Mouse (Mus musculus) CH12.LX (cell line): Measurements from ENCODE around the gene Syk.

Source experiments
- CHD2 ChIP-seq: IDR thresholded peaks from 2 replicates; pipeline ENCODE4 v1.6.1; 2011; ENCODE audit warnings: low read length, improper control_type of control experiment
- JUND ChIP-seq: conservative IDR thresholded peaks from 2 replicates; pipeline ENCODE4 v1.6.1; 2011; ENCODE audit warnings: low read depth, low read length, improper control_type of control experiment
- MAZ ChIP-seq: IDR thresholded peaks from 2 replicates; pipeline ENCODE4 v1.6.1; 2012; ENCODE audit warnings: low read depth, mild to moderate bottlenecking, inconsistent platforms, low read length, improper control_type of control experiment, moderate library complexity
- POLR2A ChIP-seq: IDR thresholded peaks from 2 replicates; pipeline ENCODE4 v1.6.1; 2011; ENCODE audit warnings: low read depth, mild to moderate bottlenecking, improper control_type of control experiment, low read length
- POLR2AphosphoS2 ChIP-seq: IDR thresholded peaks from 2 replicates; pipeline ENCODE4 v1.6.1; 2011; ENCODE audit warnings: low read depth, low read length, improper control_type of control experiment
- ZKSCAN1 ChIP-seq: IDR thresholded peaks from 2 replicates; pipeline ENCODE4 v1.6.1; 2012; ENCODE audit warnings: low read depth, inconsistent platforms, low read length, improper control_type of control experiment, borderline replicate concordance
- ZNF384 ChIP-seq: IDR thresholded peaks from 2 replicates; pipeline ENCODE4 v1.6.1; 2012; ENCODE audit warnings: low read depth, low read length, improper control_type of control experiment, inconsistent platforms

- TF ChIP-seq POLR2AphosphoS2 = no peak
- TF ChIP-seq POLR2A = no peak
- TF ChIP-seq CHD2 = no peak
- TF ChIP-seq MAZ = no peak
- no peak for TF ChIP-seq ZKSCAN1
- TF ChIP-seq JUND = no peak
- TF ChIP-seq ZNF384 = no peak
These were observed 93.9 kb downstream of the Syk start for GRCm38 (mm10) chr13:52676671-52677445.
